Mouse (Mus musculus) olfactory bulb, adult 2 months (tissue): ENCODE results near the gene E2f1. TPM values are rescaled to one million over a fixed set of nuclear protein-coding genes. Genes with fewer than 3 reads are reported as not detected.
A peak's percentile ranks its signal among the peaks of the same experiment; 100 is the strongest.

Source experiments
- H3K27ac ChIP-seq: fragments of 200-500 bp; 2 replicates; pipeline ENCODE4 v1.5.1; 2012; ENCODE audit warnings: low read depth, low read length; ENCODE audit not compliant: insufficient read depth
- H3K4me1 ChIP-seq: fragments of 200-500 bp; 2 replicates; pipeline ENCODE4 v1.6.1; 2012; ENCODE audit warnings: low read length; ENCODE audit not compliant: control insufficient read depth, insufficient read depth
- H3K4me3 ChIP-seq: fragments of 200-500 bp; 2 replicates; pipeline ENCODE4 v1.5.1; 2012; ENCODE audit warnings: mild to moderate bottlenecking, low read depth, low read length, moderate library complexity; ENCODE audit not compliant: insufficient read depth
- CTCF ChIP-seq: fragments of 200-500 bp; IDR thresholded peaks from 2 replicates; pipeline ENCODE4 v1.5.1; 2012; ENCODE audit warnings: low read depth, mild to moderate bottlenecking, low read length, moderate library complexity; ENCODE audit not compliant: insufficient read depth
- POLR2A ChIP-seq: fragments of 200-500 bp; IDR thresholded peaks from 2 replicates; pipeline ENCODE4 v1.6.1; 2012; ENCODE audit warnings: mild to moderate bottlenecking, low read depth, low read length, moderate library complexity; ENCODE audit not compliant: insufficient read depth
- WGBS: fragments of 180-500 bp; shearing (Covaris S2); methylation state at CpG from one replicate; pipeline ENCODE4 v1.1.7; 2018; 5-methylcytosine and 5-hydroxymethylcytosine counted together
- polyA plus RNA-seq: library from polyadenylated mRNA; stranded (reverse); fragments of >200 nt; gene quantifications from 2 replicates; pipeline ENCODE4 v1.2.4, GENCODE M21; 2012; ENCODE audit warnings: low replicate concordance; ENCODE audit not compliant: missing spikeins, insufficient read depth, insufficient read length

Gene E2f1
- polyA plus RNA-seq, 1 experiment = not detected

GRCm38 (mm10) chr2:154549127-154549885 lies 20.4 kb downstream of the E2f1 start:
- Histone ChIP-seq H3K4me1 (peaks cover 43% of the 10 kb centered on the region), H3K27ac (no peak overlapping the region), H3K4me3 (peak overlapping the region; percentile 28)
- TF ChIP-seq POLR2A = no peak; the same call in 1 of the 2 replicates
- no peak for TF ChIP-seq CTCF
- WGBS = 11% methylated on average over 48 of the region's 48 CpGs

- 71% methylated on average over 3 of the region's 3 CpGs for WGBS
Measured at GRCm38 (mm10) chr2:154548688-154549087, 21.0 kb downstream of the E2f1 start.

GRCm38 (mm10) chr2:154546711-154547110 lies 23.0 kb downstream of the E2f1 start, which contains the start of gene 1700003F12Rik:
Gene 1700003F12Rik, plus strand, starts transcription at chr2:154547085.
- no peak within 1 kb of the TSS for H3K4me3 ChIP-seq
- peaks cover 35% of the 10 kb centered on the region for H3K4me1 ChIP-seq
- TF ChIP-seq CTCF (no peak), POLR2A (no peak)
- H3K27ac ChIP-seq = no peak within 1 kb of the TSS
- WGBS = 95% methylated on average over 10 of the region's 10 CpGs

More at GRCm38 (mm10) chr2:154548688-154549087, 21.0 kb downstream of the E2f1 start:
- no peak overlapping the region for H3K4me3 ChIP-seq
- H3K4me1 ChIP-seq = peaks cover 46% of the 10 kb centered on the region
- no peak overlapping the region for H3K27ac ChIP-seq
- no peak for TF ChIP-seq CTCF
- no peak for TF ChIP-seq POLR2A

DNA sequence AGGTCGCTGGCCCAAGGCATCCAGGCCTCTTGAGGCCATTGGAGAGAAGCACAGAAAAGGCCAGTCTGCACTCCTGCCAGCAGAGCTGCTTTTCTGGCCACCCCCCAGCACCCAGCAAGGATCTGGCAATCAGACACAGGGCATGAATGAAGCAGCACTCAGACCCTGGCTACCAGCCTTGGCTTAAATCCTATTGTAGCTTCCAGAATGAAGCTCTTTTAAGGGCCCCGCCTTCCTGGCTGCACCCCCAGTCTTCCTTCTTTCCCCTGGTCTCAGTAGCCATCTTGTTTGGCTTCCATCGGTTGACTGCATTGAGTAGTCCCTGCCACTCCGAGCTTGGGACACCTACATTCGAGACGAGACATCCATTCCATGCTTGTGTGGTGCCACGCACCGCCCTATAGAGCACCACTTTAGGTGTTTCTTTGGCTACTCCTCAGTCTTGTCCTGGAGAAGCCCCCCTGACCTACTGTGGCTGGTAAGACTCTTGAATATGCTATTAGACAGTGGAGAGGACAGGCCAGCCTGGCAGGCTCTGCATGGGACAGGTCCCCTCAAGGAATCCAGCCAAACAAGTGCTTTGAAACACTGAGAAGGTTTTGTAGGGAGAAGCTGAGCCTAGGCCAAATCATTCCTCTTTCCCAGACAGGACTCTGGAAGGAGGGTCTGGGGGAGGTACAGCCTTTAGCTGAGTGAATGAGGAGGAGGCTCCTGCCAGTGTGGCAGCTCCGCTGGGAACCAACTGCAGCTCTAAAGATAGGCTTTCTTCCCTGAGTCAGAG lies 25.9 kb downstream of the E2f1 start:
- 52% methylated on average over 9 of the region's 9 CpGs for WGBS
- TF ChIP-seq POLR2A (no peak), CTCF (no peak)
- peaks cover 18% of the 10 kb centered on the region for H3K4me1 ChIP-seq
- H3K4me3 ChIP-seq = no peak overlapping the region
- H3K27ac ChIP-seq = peak overlapping the region; percentile 59

DNA sequence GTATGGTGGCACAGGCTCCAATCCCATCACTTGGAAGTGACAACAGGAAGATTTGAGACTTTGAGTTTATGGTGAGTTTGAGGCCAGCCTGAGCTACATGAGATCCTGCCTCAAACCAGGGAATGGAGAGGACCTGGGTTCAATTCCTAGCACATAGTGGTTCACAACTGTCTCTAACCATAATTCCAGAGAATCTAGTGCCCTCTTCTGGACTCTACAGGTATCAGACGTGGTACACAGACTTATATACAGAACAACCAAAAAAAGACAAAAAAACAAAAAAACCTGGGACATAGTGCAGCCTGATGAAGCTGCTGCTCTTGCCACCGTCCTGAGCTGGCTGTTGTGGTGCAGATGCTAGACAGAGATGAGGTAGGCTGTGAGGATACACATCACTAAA lies 28.1 kb downstream of the E2f1 start:
- H3K4me1 ChIP-seq = peaks cover 20% of the 10 kb centered on the region
- H3K27ac ChIP-seq = no peak overlapping the region
- H3K4me3 ChIP-seq = no peak overlapping the region
- no peak for TF ChIP-seq CTCF
- no peak for TF ChIP-seq POLR2A
- WGBS = 90% methylated on average over 2 of the region's 2 CpGs

- Histone ChIP-seq H3K27ac (no peak overlapping the region), H3K4me3 (no peak overlapping the region), H3K4me1 (peaks cover 18% of the 10 kb centered on the region)
- TF ChIP-seq CTCF = no peak
- TF ChIP-seq POLR2A = no peak
- WGBS = 70% methylated on average over 3 of the region's 3 CpGs
Measured at GRCm38 (mm10) chr2:154539720-154540119, 30.0 kb downstream of the E2f1 start.

GRCm38 (mm10) chr2:154538710-154539109 lies 31.0 kb downstream of the E2f1 start:
- 41% methylated on average over 3 of the region's 3 CpGs for WGBS
- H3K4me3 ChIP-seq = no peak overlapping the region
- peaks cover 8% of the 10 kb centered on the region for H3K4me1 ChIP-seq
- no peak overlapping the region for H3K27ac ChIP-seq
- TF ChIP-seq POLR2A (no peak), CTCF (no peak)

DNA sequence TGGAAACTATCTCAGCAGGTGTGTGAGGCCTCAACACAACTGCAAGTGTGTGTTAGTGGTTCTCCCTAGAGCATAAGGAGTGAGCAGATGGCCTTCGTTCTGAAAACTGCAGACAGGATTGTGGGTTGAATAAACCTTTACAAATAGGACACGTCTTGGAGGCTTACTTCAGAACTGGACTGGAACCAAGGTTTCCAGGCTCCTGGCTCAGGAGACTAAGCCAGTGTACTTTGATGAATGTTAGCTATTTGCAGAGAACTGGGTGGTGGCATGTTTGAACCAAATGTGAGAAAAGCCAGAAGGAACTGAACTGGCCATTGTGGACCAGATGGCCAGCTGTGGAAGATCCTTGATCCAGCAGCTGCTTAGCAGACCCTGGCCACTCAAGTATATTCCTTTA lies 31.4 kb downstream of the E2f1 start:
- peaks cover 4% of the 10 kb centered on the region; the same call in 1 of the 2 replicates for H3K4me1 ChIP-seq
- H3K4me3 ChIP-seq = no peak overlapping the region
- 42% methylated on average over 2 of the region's 2 CpGs for WGBS
- no peak for TF ChIP-seq CTCF
- no peak for TF ChIP-seq POLR2A
- H3K27ac ChIP-seq = no peak overlapping the region

GRCm38 (mm10) chr2:154534704-154535270 lies 34.9 kb downstream of the E2f1 start:
- peaks cover 4% of the 10 kb centered on the region; the same call in 1 of the 2 replicates for H3K4me1 ChIP-seq
- 97% methylated on average over 12 of the region's 12 CpGs for WGBS
- no peak overlapping the region for H3K4me3 ChIP-seq
- TF ChIP-seq CTCF (no peak), POLR2A (no peak)
- no peak overlapping the region for H3K27ac ChIP-seq
